Mouse (Mus musculus): ENCODE results near the gene Sema5a.

DNA sequence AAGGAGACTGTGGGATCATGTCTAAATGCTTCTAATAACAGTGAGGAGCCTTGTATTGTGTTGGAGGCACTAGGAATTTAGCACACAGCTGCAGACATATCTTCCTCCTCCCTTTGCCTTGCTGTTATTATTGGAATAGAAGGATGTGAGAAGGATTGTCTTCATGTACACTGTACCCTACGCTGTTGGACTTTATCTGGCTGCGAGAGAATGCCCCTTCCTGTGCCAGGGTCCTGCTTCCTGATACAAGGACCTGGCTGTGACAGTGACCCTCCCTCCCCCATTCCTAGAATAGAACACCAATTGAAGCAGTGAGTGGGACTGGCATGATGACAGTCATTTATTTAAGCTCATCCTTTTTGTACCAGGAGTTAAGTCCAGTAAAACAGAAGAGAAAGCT lies 261.3 kb downstream of the Sema5a start:
- TF ChIP-seq POLR2A (IDR thresholded peaks at IDR 0.05; ENCODE audit: borderline replicate concordance, extremely low read depth, low read depth, low read length) (no peak), CTCF (IDR thresholded peaks at IDR 0.05; ENCODE audit: insufficient read depth, low read length) (no peak)
